Mouse (Mus musculus): Measurements from ENCODE around the gene Pes1.
"Not testable (repeated sequence)": the region's sequence is repeated elsewhere in the genome, so short reads cannot be mapped to it uniquely, and the experiment has no call there.

Gene Pes1

DNA sequence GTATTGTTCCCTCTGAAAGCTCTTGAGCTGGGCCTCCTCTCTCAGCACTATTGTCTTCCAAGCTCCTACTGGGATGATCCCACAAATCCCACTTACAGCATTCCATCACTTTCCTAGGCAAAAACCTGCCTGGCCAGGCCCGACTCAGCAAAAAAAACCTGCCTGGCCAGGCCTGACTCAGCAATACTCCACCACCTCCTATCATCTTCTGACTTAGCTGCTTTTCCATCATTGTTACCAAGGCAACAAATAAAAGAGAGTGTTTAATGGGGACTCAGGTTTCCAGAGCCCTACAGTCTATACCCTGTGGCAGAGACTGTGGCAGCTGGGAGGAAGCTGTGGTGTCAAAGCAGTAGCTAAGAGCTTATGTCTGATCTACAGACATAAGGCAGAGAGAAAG lies 48.8 kb downstream of the Pes1 start:
- no peak for DNase-seq (ENCODE audit: low spot score)

- DNase-seq (ENCODE audit: low spot score) = not testable (repeated sequence)
Measured at GRCm38 (mm10) chr11:4015796-4016195, 52.0 kb downstream of the Pes1 start.

DNA sequence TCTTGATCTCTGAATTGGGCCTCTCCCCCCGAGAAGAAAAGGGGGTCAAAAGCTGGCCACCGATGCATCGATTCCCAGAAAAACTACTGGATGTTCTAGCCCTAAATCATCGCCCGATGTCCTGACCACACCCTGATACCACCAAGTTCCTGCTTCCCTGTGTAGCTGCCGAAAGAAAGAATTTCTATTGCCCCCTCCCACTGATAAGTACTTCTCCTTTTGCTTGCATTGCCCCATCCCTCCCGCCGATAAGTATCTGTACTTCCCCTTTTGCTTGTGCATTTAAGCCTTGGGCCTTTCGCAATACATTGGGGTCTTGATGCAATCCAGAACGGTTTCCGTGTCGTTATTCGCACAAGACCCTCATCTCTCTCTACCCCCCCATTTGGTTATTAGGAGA lies 58.3 kb downstream of the Pes1 start:
- DNase-seq (ENCODE audit: low spot score) = not testable (repeated sequence)

DNA sequence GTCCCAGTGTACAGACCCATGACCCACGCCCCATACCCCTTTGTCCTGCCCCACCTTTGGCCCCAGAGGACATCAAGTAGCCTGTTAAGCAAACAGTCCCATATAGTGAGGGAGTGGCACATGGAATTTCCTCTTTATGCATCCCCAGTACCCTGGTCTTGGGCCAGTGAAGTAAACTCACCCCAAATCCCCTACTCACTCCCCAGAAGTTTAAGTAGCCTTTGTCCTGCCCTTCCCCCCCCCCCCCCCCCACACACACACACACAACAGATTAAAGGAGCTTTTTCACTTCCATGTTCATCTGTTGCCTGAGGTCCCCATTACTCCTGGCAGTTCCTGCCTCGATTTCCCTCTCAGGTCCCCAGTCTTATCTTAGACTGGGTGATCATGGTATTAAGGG lies 59.5 kb downstream of the Pes1 start:
- no peak for DNase-seq (ENCODE audit: low spot score)

DNA sequence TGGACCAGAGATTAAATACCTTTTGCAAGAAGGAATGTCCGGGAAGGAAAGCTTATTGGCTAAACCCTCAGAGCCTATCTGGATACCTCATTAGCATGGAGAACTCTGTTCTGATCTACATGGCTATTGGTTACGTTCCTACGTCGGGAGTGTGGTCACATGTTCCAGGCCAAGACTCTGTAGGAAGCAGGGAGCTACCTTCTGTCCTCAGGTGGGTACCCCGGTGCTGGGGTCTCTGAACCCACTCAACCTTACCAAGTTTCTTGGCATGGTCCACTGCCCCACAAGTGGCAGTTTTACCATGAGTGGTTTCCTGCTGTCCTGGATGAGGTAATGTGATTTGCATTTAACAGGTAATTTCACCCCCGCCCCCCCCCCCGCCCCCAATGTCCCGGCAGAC lies 63.3 kb downstream of the Pes1 start:
- DNase-seq (ENCODE audit: low spot score) = no peak

- DNase-seq (ENCODE audit: low spot score) = no peak
Measured at GRCm38 (mm10) chr11:4027561-4028334, 64.0 kb downstream of the Pes1 start.

- DNase-seq (ENCODE audit: low spot score) = no peak
Measured at GRCm38 (mm10) chr11:4029343-4029742, 65.6 kb downstream of the Pes1 start.
